Mouse (Mus musculus) limb, embryonic 10.5 days (tissue): ENCODE results near the gene Sh3bp5. TPM values are rescaled to one million over a fixed set of nuclear protein-coding genes. Genes with fewer than 3 reads are reported as not detected.

ENCODE experiments used
- DNase-seq: peaks from one replicate; pipeline ENCODE4 v3.0.0-alpha.2; 2017; ENCODE audit warnings: low spot score
- H3K27ac ChIP-seq: fragments of 300-500 bp; sonication (generic); 2 replicates; pipeline ENCODE4 v1.5.1; 2016; ENCODE audit warnings: mild to moderate bottlenecking
- H3K27me3 ChIP-seq: fragments of 300-500 bp; sonication (generic); 2 replicates; pipeline ENCODE4 v1.6.1; 2016; ENCODE audit warnings: low read depth, mild to moderate bottlenecking; ENCODE audit not compliant: poor library complexity, severe bottlenecking
- H3K36me3 ChIP-seq: fragments of 300-500 bp; sonication (generic); 2 replicates; pipeline ENCODE4 v1.6.1; 2016; ENCODE audit warnings: mild to moderate bottlenecking, moderate library complexity
- H3K4me1 ChIP-seq: fragments of 300-500 bp; sonication (generic); 2 replicates; pipeline ENCODE4 v1.6.1; 2016
- H3K4me3 ChIP-seq: fragments of 300-500 bp; sonication (generic); 2 replicates; pipeline ENCODE4 v1.5.1; 2016; ENCODE audit warnings: mild to moderate bottlenecking, moderate library complexity
- H3K9me3 ChIP-seq: fragments of 300-500 bp; sonication (generic); replicated peaks from 2 replicates; pipeline ENCODE4 v1.6.1; 2016; ENCODE audit warnings: mild to moderate bottlenecking
- WGBS: fragments of 180-500 bp; shearing (Covaris S2); methylation state at CpG from one replicate; pipeline ENCODE4 v1.1.7; 2016; 5-methylcytosine and 5-hydroxymethylcytosine counted together
- polyA plus RNA-seq: library from polyadenylated mRNA; unstranded; fragments of >200 nt; fragmentation: Nextera tagmentation; extraction: Ambion mirVana; gene quantifications from 2 replicates; pipeline ENCODE4 v1.2.1, GENCODE M21; 2016

Gene Sh3bp5
- polyA plus RNA-seq, 1 experiment from 2014 or later: 47.9 TPM

DNA sequence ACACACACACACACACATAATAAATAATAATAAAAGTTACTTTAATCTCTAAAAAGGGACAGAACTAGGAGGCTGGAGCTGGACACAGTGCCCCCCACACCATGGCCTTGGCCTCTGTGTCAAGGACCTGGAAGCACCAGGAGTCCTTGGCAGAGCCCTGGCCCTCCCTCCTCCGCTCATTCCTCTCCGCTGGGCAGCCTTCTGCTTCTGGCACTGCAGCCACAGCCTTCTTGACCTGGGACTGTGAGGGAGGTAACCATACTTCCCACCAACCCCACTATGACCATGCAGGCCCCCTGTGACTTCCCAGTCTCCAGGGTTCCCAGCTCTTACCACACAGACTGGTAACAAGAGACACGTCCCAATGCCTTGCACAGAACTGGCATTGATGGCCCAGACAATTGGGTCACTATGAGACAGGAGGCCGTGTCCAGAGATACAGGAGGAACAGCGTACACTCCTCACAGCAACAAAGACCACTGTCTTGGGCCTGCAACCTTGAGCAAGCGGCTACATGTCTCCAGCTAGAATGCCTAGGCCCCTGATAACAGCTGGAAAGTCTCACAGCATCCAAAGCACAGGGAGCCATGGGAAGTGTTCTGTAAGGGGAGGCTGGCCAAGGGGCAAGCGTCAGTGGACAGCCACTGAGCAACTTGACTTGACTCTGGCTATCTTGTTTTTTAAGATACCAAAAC lies 41.8 kb downstream of the Sh3bp5 start:
- H3K4me1 ChIP-seq: peaks cover 27% of the 10 kb centered on the region
- no peak for DNase-seq
- no peak overlapping the region for H3K27ac ChIP-seq
- 90% methylated on average over 7 of the region's 7 CpGs for whole genome bisulfite sequencing
- H3K9me3 ChIP-seq: no peaks in the 10 kb centered on the region
- no peak overlapping the region for H3K4me3 ChIP-seq
- peaks cover 77% of the 10 kb centered on the region for H3K36me3 ChIP-seq
- H3K27me3 ChIP-seq: no peaks in the 10 kb centered on the region

DNA sequence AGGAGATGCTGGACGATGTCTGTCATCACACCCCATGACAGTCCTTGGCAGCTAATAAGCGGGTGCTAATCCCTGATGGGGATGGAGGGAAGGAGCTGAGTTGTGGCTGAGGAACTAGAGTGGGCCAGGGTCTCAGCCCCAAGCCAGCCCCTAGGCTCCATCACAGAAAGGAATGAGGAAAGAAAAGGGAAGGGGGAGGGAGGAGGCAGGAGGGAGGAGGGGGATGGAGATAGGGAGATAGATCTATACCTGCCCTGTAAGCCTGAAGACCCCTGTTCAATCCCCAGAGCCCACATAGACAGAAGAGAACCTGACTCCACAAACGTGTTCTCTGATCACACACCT lies 42.4 kb downstream of the Sh3bp5 start:
- Histone ChIP-seq H3K27me3 (no peaks in the 10 kb centered on the region), H3K27ac (0 out of 2 replicates have a peak overlapping the region, but pooled peaks have one; percentile 2), H3K4me1 (peaks cover 27% of the 10 kb centered on the region)

DNA sequence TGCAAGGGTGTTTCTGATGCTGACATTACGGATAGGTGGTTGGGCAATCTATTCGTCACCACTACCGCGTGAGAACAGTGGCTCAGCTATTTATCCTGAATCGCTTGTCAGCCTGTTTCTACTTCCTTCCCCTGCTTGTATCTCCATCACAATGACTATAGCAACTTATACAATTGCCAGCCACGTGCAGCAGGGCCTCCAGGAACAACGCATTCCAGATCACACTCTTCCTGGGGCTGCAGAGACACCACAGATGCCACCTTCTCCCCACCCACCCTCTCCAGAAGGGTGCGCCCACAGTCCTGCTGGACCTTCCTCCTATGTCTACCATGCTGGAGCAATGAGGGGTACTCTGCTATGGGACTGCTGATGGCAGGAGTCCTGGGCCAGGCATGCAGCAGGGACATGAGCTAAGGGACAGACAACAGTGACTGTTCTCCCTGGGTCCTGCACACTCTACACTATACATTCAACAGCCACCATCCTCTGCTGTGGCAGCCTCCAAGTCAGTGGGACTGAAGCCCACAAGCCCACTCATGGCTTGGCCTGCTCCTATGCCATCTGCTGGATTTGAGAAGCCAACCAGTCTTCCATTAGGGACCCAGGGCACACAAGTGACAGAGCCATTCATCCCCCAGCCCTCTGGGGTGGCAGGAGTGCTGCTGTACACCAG lies 42.9 kb downstream of the Sh3bp5 start:
- H3K9me3 ChIP-seq: no peaks in the 10 kb centered on the region
- 76% methylated on average over 8 of the region's 8 CpGs for WGBS
- H3K4me3 ChIP-seq: no peak overlapping the region
- H3K4me1 ChIP-seq: peaks cover 33% of the 10 kb centered on the region
- H3K36me3 ChIP-seq: peaks cover 67% of the 10 kb centered on the region
- H3K27me3 ChIP-seq: no peaks in the 10 kb centered on the region
- no peak for DNase-seq
- H3K27ac ChIP-seq: peak overlapping the region; percentile 2; the same call in 1 of the 2 replicates

More for the DNA sequence above, 42.4 kb downstream of the Sh3bp5 start:
- Histone ChIP-seq H3K4me3 (no peak overlapping the region), H3K36me3 (peaks cover 71% of the 10 kb centered on the region), H3K9me3 (no peaks in the 10 kb centered on the region)
- no peak for DNase-seq
- WGBS: 83% methylated on average over 3 of the region's 3 CpGs

DNA sequence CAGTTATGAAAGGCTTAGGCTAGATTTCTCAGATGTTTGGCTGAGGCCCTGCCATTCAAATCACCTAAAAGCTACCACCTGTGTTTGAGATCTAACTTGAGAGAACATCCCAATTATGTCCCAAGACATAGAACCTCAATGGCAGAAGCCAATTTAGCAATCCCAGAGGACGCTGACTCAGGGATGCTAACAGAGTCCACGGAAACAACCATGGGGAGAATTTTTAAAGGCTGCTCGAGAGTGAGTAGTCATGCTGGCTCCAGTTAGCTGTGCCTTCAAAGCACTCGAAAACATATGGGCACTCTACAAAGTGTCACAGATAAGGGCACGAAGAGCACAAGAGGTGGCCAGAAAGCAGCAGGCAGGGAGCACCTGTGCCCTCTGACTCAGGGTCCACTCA lies 43.6 kb downstream of the Sh3bp5 start:
- Histone ChIP-seq H3K27ac (no peak overlapping the region), H3K36me3 (peaks cover 67% of the 10 kb centered on the region), H3K9me3 (no peaks in the 10 kb centered on the region), H3K27me3 (no peaks in the 10 kb centered on the region), H3K4me3 (no peak overlapping the region), H3K4me1 (peaks cover 40% of the 10 kb centered on the region)
- WGBS: 83% methylated on average over 5 of the region's 5 CpGs
- DNase-seq: no peak

DNA sequence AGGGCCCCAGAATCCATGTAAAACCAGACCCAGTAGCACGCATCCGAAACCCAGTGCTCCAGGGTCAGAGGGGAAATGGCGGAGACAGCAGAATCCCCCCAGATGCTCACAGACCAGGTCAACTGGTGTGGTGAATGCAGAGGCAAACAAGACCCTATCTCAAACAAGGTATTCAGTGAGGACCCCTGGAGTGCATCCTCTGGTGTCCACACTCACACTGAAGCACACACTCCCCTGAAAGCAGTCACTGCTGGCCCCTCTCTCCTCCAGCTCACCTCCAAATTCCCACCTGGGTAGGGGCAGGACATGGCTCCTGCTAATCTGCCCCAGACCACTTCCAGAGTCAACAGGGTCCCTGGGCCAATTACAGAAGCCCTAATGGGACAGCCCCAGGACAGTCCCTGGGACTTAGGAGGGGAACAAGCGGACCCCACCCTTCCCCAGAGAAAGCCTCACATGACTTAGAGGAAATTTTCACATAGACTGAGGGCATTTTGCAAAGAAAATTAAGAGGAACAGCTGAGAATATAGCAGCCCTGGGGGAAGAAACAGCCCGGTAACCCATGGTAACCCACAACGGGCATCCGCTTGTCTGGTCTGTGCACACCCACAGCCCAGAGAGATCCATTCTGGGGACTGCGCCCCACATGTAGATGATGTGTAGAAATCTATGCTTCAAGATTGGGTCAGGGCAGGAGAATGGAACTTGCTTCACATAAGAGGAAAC lies 46.3 kb downstream of the Sh3bp5 start:
- H3K4me3 ChIP-seq: no peak overlapping the region
- peaks cover 67% of the 10 kb centered on the region for H3K36me3 ChIP-seq
- H3K27me3 ChIP-seq: no peaks in the 10 kb centered on the region
- H3K4me1 ChIP-seq: peaks cover 56% of the 10 kb centered on the region
- no peak for DNase-seq
- peak overlapping the region; percentile 11; the same call in 1 of the 2 replicates for H3K27ac ChIP-seq
- no peaks in the 10 kb centered on the region for H3K9me3 ChIP-seq
- 95% methylated on average over 8 of the region's 8 CpGs for WGBS

DNA sequence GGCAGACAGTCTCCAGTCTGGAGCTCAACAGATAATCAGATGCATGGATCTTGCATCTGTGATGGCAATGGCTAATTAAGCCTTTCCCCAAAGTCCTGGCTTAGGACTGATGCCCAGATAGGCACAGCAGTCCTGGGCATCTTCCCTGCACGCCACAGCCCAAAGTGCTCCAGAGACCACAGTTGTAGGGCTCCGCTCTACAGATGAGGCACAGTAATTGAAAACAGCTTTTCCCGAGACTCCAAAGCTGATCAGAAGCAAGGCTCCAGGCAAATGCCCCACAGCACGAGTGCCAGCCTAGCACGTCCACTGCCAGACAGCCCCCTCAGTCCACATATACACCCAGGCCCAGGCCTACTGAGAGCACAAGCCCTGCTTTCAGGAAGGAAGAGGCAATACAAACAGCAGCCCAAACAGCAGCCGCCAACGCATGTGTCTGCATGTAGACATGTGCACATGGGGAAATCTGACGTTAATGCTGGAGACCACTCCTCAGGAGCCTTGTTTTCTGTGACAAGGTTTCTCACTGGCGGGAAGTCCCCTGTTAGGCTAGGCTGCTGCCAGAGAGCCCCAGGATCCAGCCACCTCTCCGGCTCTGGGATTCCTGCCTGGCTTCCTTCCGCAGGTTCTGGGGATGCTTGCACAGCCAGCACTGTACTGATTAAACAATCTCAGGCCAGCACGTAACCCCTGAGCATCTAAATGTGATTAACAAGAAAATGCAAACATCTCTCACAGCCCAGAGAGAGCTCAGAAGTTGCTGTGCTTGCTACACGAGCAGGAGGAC lies 47.6 kb downstream of the Sh3bp5 start:
- Histone ChIP-seq H3K4me1 (peaks cover 51% of the 10 kb centered on the region), H3K36me3 (peaks cover 70% of the 10 kb centered on the region), H3K27ac (peak overlapping the region; percentile 57), H3K4me3 (no peak overlapping the region), H3K9me3 (no peaks in the 10 kb centered on the region), H3K27me3 (no peaks in the 10 kb centered on the region)
- WGBS: 55% methylated on average over 13 of the region's 13 CpGs
- DNase-seq: peak; percentile 49

DNA sequence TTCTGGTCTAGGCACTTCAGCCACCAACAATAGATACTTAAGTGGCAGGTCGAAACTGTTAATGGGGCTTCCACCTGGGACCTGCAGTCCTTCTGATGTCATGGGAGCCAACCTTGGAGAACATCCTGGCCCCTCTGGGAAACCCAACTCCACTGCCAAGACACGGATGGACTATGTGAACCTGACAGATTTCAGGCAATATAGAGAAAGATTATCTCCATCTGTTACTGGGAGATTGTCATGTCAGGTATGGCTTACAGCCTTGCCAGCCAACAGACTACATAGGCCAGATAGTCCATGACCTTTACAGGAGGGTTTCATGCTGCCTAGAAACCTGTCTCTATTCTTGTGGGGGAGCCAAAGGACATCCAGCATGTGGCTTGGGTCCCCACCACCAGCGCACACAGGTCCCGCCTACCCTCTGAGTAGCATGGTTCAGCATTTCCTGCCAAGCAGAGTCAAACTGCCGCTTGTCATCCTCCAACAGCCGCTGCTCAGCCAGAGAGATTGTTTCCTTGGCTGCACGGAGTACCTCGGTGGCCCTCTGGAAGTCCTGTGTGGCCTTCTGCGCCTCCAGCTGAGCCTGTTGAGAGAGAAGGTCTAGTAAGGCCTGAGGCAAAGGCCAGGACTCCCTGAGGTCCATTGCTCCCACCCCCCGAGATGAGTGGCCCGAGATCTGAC lies 48.4 kb downstream of the Sh3bp5 start:
- H3K27me3 ChIP-seq: no peaks in the 10 kb centered on the region
- H3K27ac ChIP-seq: no peak overlapping the region
- 86% methylated on average over 11 of the region's 11 CpGs for WGBS
- no peak overlapping the region for H3K4me3 ChIP-seq
- DNase-seq: no peak
- peaks cover 48% of the 10 kb centered on the region for H3K4me1 ChIP-seq
- peaks cover 68% of the 10 kb centered on the region for H3K36me3 ChIP-seq
- H3K9me3 ChIP-seq: no peaks in the 10 kb centered on the region

DNA sequence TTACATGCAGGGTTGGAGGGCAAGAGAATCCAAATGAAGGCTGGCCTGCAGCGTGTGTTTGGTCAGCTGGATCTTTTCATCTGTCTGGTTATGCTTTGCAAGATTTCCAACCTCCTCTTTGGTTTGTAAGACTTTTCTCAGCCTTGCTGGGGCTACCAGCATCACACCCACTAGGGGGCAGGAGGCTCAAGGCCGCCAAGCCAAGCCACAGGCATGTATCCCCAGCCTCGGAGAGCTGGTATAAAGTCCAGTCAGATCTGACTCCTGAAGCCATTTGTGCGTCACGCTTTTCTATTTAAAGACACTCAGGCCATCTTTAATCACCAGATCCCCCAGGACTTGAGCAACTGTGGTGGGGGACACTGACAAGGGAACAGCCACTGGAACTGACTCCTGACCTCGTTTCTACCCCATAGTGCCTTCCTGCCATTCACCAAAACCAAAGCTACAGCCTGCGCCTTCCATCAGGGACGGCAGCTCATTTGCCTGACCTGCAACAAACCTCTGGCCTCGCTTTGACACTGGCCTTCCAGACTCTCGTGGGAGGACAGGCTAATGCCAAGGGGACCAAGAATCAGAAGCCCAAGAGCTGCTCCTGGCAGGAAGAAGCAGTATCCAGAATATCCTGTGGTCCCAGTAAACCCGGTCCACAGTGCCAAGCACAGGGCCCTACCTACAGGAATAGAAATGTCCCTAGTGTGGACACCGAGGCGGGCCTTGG lies 49.7 kb downstream of the Sh3bp5 start:
- peaks cover 68% of the 10 kb centered on the region for H3K36me3 ChIP-seq
- no peak overlapping the region for H3K4me3 ChIP-seq
- H3K9me3 ChIP-seq: no peaks in the 10 kb centered on the region
- DNase-seq: peak; percentile 64
- peaks cover 48% of the 10 kb centered on the region for H3K4me1 ChIP-seq
- peak overlapping the region; percentile 16; the same call in 1 of the 2 replicates for H3K27ac ChIP-seq
- no peaks in the 10 kb centered on the region for H3K27me3 ChIP-seq
- 53% methylated on average over 13 of the region's 13 CpGs for WGBS

DNA sequence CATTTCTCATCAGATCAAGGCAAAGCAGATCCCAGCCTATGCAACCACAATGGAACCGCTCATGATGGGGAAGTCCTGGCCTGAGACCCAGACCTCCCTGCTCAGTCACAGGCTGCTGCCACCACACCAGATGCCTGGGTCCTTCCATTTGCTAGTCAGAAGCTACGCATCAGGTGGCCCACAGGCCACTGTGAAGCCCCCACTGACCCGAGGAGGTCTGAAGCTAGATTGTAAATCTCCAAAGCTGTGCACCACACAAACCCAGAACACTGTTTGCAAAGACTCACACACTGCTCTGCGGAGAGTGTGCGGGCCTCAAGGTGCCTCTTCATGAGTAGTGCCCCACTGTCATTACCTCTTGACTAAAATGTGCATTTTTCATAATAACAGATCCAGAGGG lies 50.5 kb downstream of the Sh3bp5 start:
- 94% methylated on average over 5 of the region's 5 CpGs for WGBS

DNA sequence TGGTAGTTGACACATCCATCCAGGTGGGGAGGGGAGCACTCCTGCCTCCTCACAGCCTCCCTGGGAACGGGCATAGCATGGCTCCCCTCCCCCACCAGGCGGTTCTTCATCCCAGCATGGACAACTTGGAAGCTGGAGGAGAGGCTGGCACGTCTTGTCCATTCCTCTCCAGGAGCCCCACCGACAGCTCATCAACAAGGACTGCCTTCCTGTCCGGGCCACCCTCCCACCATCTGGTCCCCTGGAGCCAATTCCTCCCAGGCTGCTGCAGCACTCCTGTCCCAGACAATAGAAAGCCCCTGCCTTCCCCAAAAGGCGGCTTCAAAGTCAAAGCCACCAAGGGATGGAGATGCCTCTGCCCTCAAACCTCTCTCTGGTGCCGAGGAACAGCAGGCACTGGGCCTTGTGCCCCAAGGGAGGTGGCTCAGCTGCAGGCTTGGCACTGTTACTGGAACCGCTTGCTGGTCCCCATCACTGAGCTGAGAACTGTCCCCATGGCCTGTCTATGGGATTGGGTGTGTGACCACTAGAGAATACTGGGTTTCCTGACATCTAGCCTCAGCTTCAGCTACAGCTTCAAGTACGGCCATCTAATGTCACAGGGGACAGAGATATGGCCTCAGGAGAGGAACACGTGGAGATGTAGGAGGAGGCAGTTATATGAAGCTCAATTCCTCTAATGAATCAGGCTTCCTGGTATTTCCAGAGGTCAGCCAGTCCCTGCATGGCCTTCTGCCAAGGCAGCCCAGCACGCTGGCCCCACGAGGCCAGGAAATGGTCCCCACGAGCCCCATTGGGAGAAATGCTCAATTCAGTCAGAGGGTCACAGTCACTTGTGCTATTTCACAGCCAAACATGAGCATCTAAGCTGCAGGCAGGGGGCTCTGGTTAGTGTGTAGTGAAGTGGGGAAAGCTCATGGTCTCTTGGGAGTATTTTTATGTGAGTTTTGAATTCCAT lies 51.2 kb downstream of the Sh3bp5 start:
- peaks cover 45% of the 10 kb centered on the region for H3K4me1 ChIP-seq
- H3K36me3 ChIP-seq: peaks cover 73% of the 10 kb centered on the region
- DNase-seq: peak; percentile 28
- H3K27me3 ChIP-seq: no peaks in the 10 kb centered on the region
- H3K27ac ChIP-seq: peak overlapping the region; percentile 19; the same call in 1 of the 2 replicates
- WGBS: 80% methylated on average over 13 of the region's 13 CpGs
- H3K9me3 ChIP-seq: no peaks in the 10 kb centered on the region
- H3K4me3 ChIP-seq: no peak overlapping the region

More for the DNA sequence above, 50.5 kb downstream of the Sh3bp5 start:
- peak; percentile 23 for DNase-seq
- Histone ChIP-seq H3K9me3 (no peaks in the 10 kb centered on the region), H3K4me1 (peaks cover 48% of the 10 kb centered on the region), H3K27me3 (no peaks in the 10 kb centered on the region), H3K27ac (peak overlapping the region; percentile 19; the same call in 1 of the 2 replicates), H3K4me3 (no peak overlapping the region), H3K36me3 (peaks cover 70% of the 10 kb centered on the region)
